Mouse (Mus musculus) megakaryocyte, embryonic 14.5 days (primary cell): Measurements from ENCODE around the gene Ppl.

Source experiments
- FLI1 ChIP-seq: IDR thresholded peaks from 2 replicates; pipeline ENCODE4 v1.6.1; 2012; ENCODE audit warnings: low read length, inconsistent platforms, mixed read lengths
- GATA1 ChIP-seq: IDR thresholded peaks from 3 replicates; pipeline ENCODE4 v1.6.1; 2012; ENCODE audit warnings: mixed read lengths, low read length, inconsistent platforms, borderline replicate concordance

DNA sequence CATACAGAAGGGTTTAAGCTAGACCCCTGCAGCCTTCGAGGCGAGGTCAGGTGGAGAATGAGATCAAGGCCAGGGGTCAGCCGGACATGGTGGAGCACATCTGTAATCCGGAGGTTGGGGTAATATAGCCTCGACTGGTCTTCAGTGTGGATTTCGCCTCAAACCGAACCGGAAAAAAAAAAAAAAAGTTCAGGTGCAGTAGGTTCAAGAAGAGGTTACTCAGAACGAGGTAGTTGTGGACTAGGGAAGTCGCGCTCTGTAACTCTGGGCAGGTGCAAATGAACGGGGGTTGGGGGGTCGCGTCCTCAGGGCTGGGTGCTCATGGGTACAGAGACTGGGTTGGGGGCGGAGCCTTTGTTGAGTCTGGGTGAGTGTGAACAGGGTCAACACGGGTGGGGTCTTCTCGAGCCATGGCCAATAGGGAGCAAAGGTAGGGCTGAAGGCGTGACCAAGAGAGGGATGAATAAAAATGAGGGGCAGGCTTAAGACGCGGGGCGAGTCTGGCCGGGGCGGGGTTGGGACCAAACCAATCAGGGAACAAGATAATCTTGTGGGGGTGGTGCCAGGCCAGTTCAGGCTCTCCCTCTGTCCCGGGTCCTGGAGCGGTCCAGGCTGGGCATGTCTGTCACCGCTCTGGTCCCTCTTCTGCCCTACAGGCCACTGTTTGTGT lies 14.3 kb upstream of the Ppl start:
- TF ChIP-seq FLI1 (no peak), GATA1 (no peak)
